ENCODE assay signal across 15 mouse cellular contexts in genomic region chr11:51807108-51807879, GRCm38 (mm10). TPM values are rescaled to one million over a fixed set of nuclear protein-coding genes. Genes with fewer than 3 reads are reported as not detected.
DNase-seq lines count a peak whose midpoint lies in the region; ATAC-seq and TF ChIP-seq lines count a peak whose summit lies in the region.
"Had no signal": no experiment of that assay in that cellular context is flagged by ENCODE, and none has a peak within 500 bp of the region (broad histone marks: within the 10 kb centered on the region; RNA-seq: fewer than 3 reads in every experiment).

No protein-coding gene starts in this region.

- no peak for TF ChIP-seq POLR2A in kidney, adult 2 months (IDR thresholded peaks at IDR 0.05; ENCODE audit: low read depth, low read length)
- TF ChIP-seq POLR2A in ES-Bruce4 (IDR thresholded peaks at IDR 0.05; ENCODE audit: insufficient read depth, low read length): no peak

- H3K4me2 ChIP-seq in kidney, embryonic 14.5 days (replicated peaks; ENCODE audit: low read depth, low read length): no peak overlapping the region
- H3K4me2 ChIP-seq in limb, embryonic 12.5 days: no peak overlapping the region
- no peak overlapping the region for H3K4me2 ChIP-seq in forebrain, embryonic 11.5 days (ENCODE audit: low read depth, low read length, severe bottlenecking)
- H3K4me2 ChIP-seq: forebrain, embryonic 15.5 days; stomach, embryonic 15.5 days had no signal

- H3K9ac ChIP-seq in kidney, embryonic 14.5 days (ENCODE audit: low read depth, low read length): no peak overlapping the region
- H3K9ac ChIP-seq in ES-Bruce4 (ENCODE audit: low read depth, poor library complexity, severe bottlenecking): peak overlapping the region; percentile 49
- no peak overlapping the region for H3K9ac ChIP-seq in limb, embryonic 12.5 days (replicated peaks)
- no peak overlapping the region for H3K9ac ChIP-seq in forebrain, embryonic 11.5 days (ENCODE audit: low read length)
- H3K9ac ChIP-seq: forebrain, embryonic 15.5 days; stomach, embryonic 15.5 days had no signal

- no peaks in the 10 kb centered on the region for H3K9me3 ChIP-seq in kidney, embryonic 14.5 days (ENCODE audit: control insufficient read depth, low read length)
- no peaks in the 10 kb centered on the region for H3K9me3 ChIP-seq in ES-Bruce4 (replicated peaks; ENCODE audit: control insufficient read depth, insufficient read depth, low read length, poor library complexity, severe bottlenecking)
- no peaks in the 10 kb centered on the region for H3K9me3 ChIP-seq in limb, embryonic 12.5 days
- H3K9me3 ChIP-seq in forebrain, embryonic 11.5 days (ENCODE audit: control insufficient read depth, low read length): no peaks in the 10 kb centered on the region; the same call in 1 of the 2 replicates
- H3K9me3 ChIP-seq: forebrain, embryonic 15.5 days; megakaryocyte, embryonic 14.5 days; stomach, embryonic 15.5 days had no signal

- peak overlapping the region; percentile 72 for H3K27ac ChIP-seq in kidney, adult 2 months (ENCODE audit: insufficient read depth, low read depth, low read length)
- H3K27ac ChIP-seq in kidney, embryonic 14.5 days (ENCODE audit: low read depth, low read length): no peak overlapping the region
- no peak overlapping the region for H3K27ac ChIP-seq in ES-Bruce4 (ENCODE audit: insufficient read depth, low read length)
- 0 out of 2 replicates have a peak overlapping the region, but pooled peaks have one; percentile 53 for H3K27ac ChIP-seq in limb, embryonic 12.5 days
- H3K27ac ChIP-seq in forebrain, embryonic 11.5 days (ENCODE audit: low read depth, low read length): no peak overlapping the region
- H3K27ac ChIP-seq: forebrain, embryonic 15.5 days; stomach, embryonic 15.5 days had no signal

- no peak overlapping the region for H3K4me3 ChIP-seq in kidney, adult 2 months (ENCODE audit: insufficient read depth, low read depth, low read length)
- no peak overlapping the region for H3K4me3 ChIP-seq in kidney, embryonic 14.5 days (ENCODE audit: low read length)
- peak overlapping the region; percentile 47 for H3K4me3 ChIP-seq in ES-Bruce4 (ENCODE audit: low read depth, low read length)
- H3K4me3 ChIP-seq in limb, embryonic 12.5 days (replicated peaks): no peak overlapping the region
- no peak overlapping the region for H3K4me3 ChIP-seq in forebrain, embryonic 11.5 days (ENCODE audit: low read depth, low read length)
- H3K4me3 ChIP-seq: forebrain, embryonic 15.5 days; megakaryocyte, embryonic 14.5 days; stomach, embryonic 15.5 days had no signal

- no peak for ATAC-seq in kidney, embryonic 14.5 days (ENCODE audit: low FRiP score, low TSS enrichment)
- ATAC-seq in limb, embryonic 12.5 days (ENCODE audit: insufficient number of reproducible peaks, insufficient read depth, low FRiP score, low TSS enrichment, low read depth): no peak
- ATAC-seq in forebrain, embryonic 11.5 days (replicated peaks; ENCODE audit: low FRiP score): no peak
- ATAC-seq: forebrain, embryonic 15.5 days had no signal

- H3K36me3 ChIP-seq in kidney, adult 2 months (ENCODE audit: control insufficient read depth, insufficient read depth, low read length): no peaks in the 10 kb centered on the region
- H3K36me3 ChIP-seq in kidney, embryonic 14.5 days (ENCODE audit: control insufficient read depth, insufficient read depth, low read length): no peaks in the 10 kb centered on the region
- no peaks in the 10 kb centered on the region for H3K36me3 ChIP-seq in ES-Bruce4 (ENCODE audit: control insufficient read depth, insufficient read depth, low read length, poor library complexity, severe bottlenecking)
- no peaks in the 10 kb centered on the region for H3K36me3 ChIP-seq in limb, embryonic 12.5 days
- no peaks in the 10 kb centered on the region for H3K36me3 ChIP-seq in forebrain, embryonic 11.5 days (ENCODE audit: control insufficient read depth, insufficient read depth, low read length)
- H3K36me3 ChIP-seq: forebrain, embryonic 15.5 days; stomach, embryonic 15.5 days had no signal

- peak; percentile 64 for DNase-seq in kidney, adult 2 months
- DNase-seq in fibroblast of lung, adult 2 months (ENCODE audit: low read depth): peak; percentile 57
- DNase-seq in left cerebral cortex, adult 11 months (ENCODE audit: low spot score): no peak
- no peak for DNase-seq in forebrain, embryonic 11.5 days (ENCODE audit: low spot score)
- DNase-seq in heart, adult 18-20 months: no peak
- DNase-seq: adrenal gland, postnatal 10 days; cerebellum, adult 9-11 months; heart, postnatal 10 days; thymus, postnatal 36 days had no signal

- no peak for TF ChIP-seq EP300 in ES-Bruce4 (IDR thresholded peaks at IDR 0.05; ENCODE audit: insufficient read depth, low read depth, low read length)

- 29% methylated on average over 13 of the region's 13 CpGs for WGBS in kidney, adult 2 months
- 40% methylated on average over 13 of the region's 13 CpGs for WGBS in kidney, embryonic 14.5 days
- 37% methylated on average over 13 of the region's 13 CpGs for WGBS in limb, embryonic 12.5 days
- 59% methylated on average over 13 of the region's 13 CpGs for WGBS in forebrain, embryonic 11.5 days

- H3K4me1 ChIP-seq in kidney, adult 2 months (ENCODE audit: control insufficient read depth, insufficient read depth, low read length): peaks cover 8% of the 10 kb centered on the region; the same call in 1 of the 2 replicates
- 0 out of 2 replicates have a peak, but pooled peaks cover 4% of the 10 kb centered on the region for H3K4me1 ChIP-seq in kidney, embryonic 14.5 days (ENCODE audit: control insufficient read depth, insufficient read depth, low read length)
- H3K4me1 ChIP-seq in ES-Bruce4 (ENCODE audit: control insufficient read depth, insufficient read depth, low read length): no peaks in the 10 kb centered on the region
- H3K4me1 ChIP-seq in limb, embryonic 12.5 days (replicated peaks): peaks cover 13% of the 10 kb centered on the region
- no peaks in the 10 kb centered on the region; the same call in 1 of the 2 replicates for H3K4me1 ChIP-seq in forebrain, embryonic 11.5 days (replicated peaks; ENCODE audit: control insufficient read depth, insufficient read depth, low read length)
- H3K4me1 ChIP-seq: stomach, embryonic 15.5 days had no signal

- 0 out of 2 replicates have a peak, but pooled peaks have one; percentile 23 for TF ChIP-seq CTCF in kidney, adult 2 months (conservative IDR thresholded peaks at IDR 0.05; ENCODE audit: insufficient read depth, insufficient read length, low read depth, low read length)
- no peak for TF ChIP-seq CTCF in ES-Bruce4 (IDR thresholded peaks at IDR 0.05; ENCODE audit: low read depth, low read length)

- H3K27me3 ChIP-seq in kidney, adult 2 months (replicated peaks; ENCODE audit: control insufficient read depth, insufficient read depth, low read length): no peaks in the 10 kb centered on the region
- H3K27me3 ChIP-seq in kidney, embryonic 14.5 days (ENCODE audit: control insufficient read depth, insufficient read depth, low read length): no peaks in the 10 kb centered on the region
- H3K27me3 ChIP-seq in ES-Bruce4 (ENCODE audit: control insufficient read depth, insufficient read depth, low read length, poor library complexity, severe bottlenecking): no peaks in the 10 kb centered on the region
- no peaks in the 10 kb centered on the region for H3K27me3 ChIP-seq in limb, embryonic 12.5 days
- no peaks in the 10 kb centered on the region for H3K27me3 ChIP-seq in forebrain, embryonic 11.5 days (ENCODE audit: control insufficient read depth, insufficient read depth, low read length)
- H3K27me3 ChIP-seq: forebrain, embryonic 15.5 days; megakaryocyte, embryonic 14.5 days; stomach, embryonic 15.5 days had no signal

RNA-seq across cellular contexts. Expression of gene Sar1b, which starts 43.8 kb away (rescaled TPM):
- polyA plus RNA-seq in kidney, adult 2 months (2012; rRNA removed): 47.1 and 62.2 TPM in 2 replicates
- 116 and 133 TPM in 2 replicates for polyA plus RNA-seq in kidney, embryonic 14.5 days (2014; fragmentation: Nextera tagmentation; extraction: Ambion mirVana)
- polyA plus RNA-seq in ES-Bruce4 (2011; ENCODE audit: insufficient read depth, insufficient read length, low read depth, missing spikeins): 38.8 and 39.5 TPM in 2 replicates
- polyA plus RNA-seq in limb, embryonic 12.5 days (2016; fragmentation: Nextera tagmentation; extraction: Ambion mirVana): 84.6 and 89.7 TPM in 2 replicates
- polyA plus RNA-seq in forebrain, embryonic 11.5 days (2014; fragmentation: Nextera tagmentation; extraction: Ambion mirVana): 113 and 116 TPM in 2 replicates
- 100 to 1,000 TPM; 142 to 150 TPM for total RNA-seq in heart, adult 18-20 months (2021)

RNA-seq across cellular contexts. Expression of gene Sec24a, which starts 43.9 kb away (rescaled TPM):
- polyA plus RNA-seq in kidney, adult 2 months (2012; rRNA removed): 14.7 and 14.8 TPM in 2 replicates
- 12.4 and 18.3 TPM in 2 replicates for polyA plus RNA-seq in kidney, embryonic 14.5 days (2014; fragmentation: Nextera tagmentation; extraction: Ambion mirVana)
- 50.2 and 50.5 TPM in 2 replicates for polyA plus RNA-seq in ES-Bruce4 (2011; ENCODE audit: insufficient read depth, insufficient read length, low read depth, missing spikeins)
- polyA plus RNA-seq in limb, embryonic 12.5 days (2016; fragmentation: Nextera tagmentation; extraction: Ambion mirVana): 12.7 and 13.3 TPM in 2 replicates
- 15.2 and 18.5 TPM in 2 replicates for polyA plus RNA-seq in forebrain, embryonic 11.5 days (2014; fragmentation: Nextera tagmentation; extraction: Ambion mirVana)
- 10 to 100 TPM; 16.4 to 17.8 TPM for total RNA-seq in heart, adult 18-20 months (2021)

RNA-seq across cellular contexts. Expression of gene Jade2, which starts 50.2 kb away (rescaled TPM):
- polyA plus RNA-seq in kidney, adult 2 months (2012; rRNA removed): 13.4 and 13.8 TPM in 2 replicates
- polyA plus RNA-seq in kidney, embryonic 14.5 days (2014; fragmentation: Nextera tagmentation; extraction: Ambion mirVana): 0.37 and 0.38 TPM in 2 replicates
- polyA plus RNA-seq in ES-Bruce4 (2011; ENCODE audit: insufficient read depth, insufficient read length, low read depth, missing spikeins): 9.6 and 10.1 TPM in 2 replicates
- polyA plus RNA-seq in limb, embryonic 12.5 days (2016; fragmentation: Nextera tagmentation; extraction: Ambion mirVana): 1.6 TPM in 2 replicates
- polyA plus RNA-seq in forebrain, embryonic 11.5 days (2014; fragmentation: Nextera tagmentation; extraction: Ambion mirVana): 0.29 and 0.55 TPM in 2 replicates
- 10 to 100 TPM; 13.4 to 18.3 TPM for total RNA-seq in heart, adult 18-20 months (2021)

Comparison
In these comparisons a context has a peak if more than half of its experiments do, and no peak if none do; other contexts are left out.
1. H3K27ac ChIP-seq: peak in kidney, adult 2 months (single experiment) and limb, embryonic 12.5 days (single experiment); none in kidney, embryonic 14.5 days (single experiment), ES-Bruce4 (single experiment) and forebrain, embryonic 11.5 days (single experiment).
2. DNase-seq: peak in kidney, adult 2 months (single experiment) and fibroblast of lung, adult 2 months (single experiment); none in left cerebral cortex, adult 11 months (single experiment), forebrain, embryonic 11.5 days (single experiment) and heart, adult 18-20 months (0 of 2).